8 mouse cellular contexts compared by ENCODE assay signal in the genomic region with DNA sequence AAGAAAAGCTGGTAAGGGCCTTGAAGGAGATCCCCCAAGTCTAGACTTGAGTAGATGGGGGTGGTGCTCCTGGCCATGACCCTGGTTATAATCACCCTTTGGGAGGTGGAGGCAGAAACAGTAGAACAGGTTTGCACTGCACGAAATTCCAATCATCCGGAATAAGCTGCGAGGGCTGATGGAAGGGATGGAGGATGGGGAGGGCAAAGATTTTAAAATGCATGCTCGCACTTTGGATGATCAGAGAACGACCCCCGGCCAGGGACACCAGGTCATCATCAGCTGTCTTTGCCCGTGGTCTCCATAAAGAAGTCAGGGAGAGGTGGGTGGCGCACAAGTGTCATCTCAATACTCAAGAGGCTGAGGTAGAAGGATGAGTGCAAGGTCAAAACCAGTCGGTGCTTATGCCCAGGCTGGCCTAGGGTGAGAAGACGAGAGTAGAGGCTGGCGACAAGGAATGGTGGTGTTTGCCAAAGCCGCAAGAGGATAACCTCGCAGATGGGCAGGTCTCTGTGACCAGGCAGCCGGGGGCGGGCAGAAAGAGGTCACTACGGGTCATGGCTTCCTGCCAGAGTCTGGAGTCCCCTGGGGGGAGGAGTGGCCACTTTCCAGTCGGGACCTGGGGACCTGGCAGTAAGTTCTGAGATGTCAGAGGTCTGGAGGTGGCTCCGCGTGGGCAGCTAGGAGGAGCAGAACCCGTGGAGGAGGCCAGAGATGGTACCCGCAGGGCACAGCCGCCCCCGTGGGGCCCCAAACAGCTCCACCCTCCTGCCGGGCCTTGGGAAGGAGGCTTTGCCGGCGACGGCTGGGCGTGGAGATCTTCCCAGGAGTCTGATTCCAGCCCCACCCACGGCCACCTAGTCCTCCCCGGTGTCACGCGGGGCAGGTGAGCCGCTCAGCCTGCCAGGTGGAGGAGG. TPM values are rescaled to one million over a fixed set of nuclear protein-coding genes. Genes with fewer than 3 reads are reported as not detected.
DNase-seq lines count a peak whose midpoint lies in the region; ATAC-seq and TF ChIP-seq lines count a peak whose summit lies in the region.

No protein-coding gene starts in this region.

- no peaks in the 10 kb centered on the region for H3K27me3 ChIP-seq in intestine, embryonic 15.5 days (replicated peaks)
- no peaks in the 10 kb centered on the region for H3K27me3 ChIP-seq in liver, postnatal 0 days (ENCODE audit: insufficient read depth, low read length)
- no peaks in the 10 kb centered on the region for H3K27me3 ChIP-seq in neural tube, embryonic 15.5 days (replicated peaks)

- H3K9me3 ChIP-seq in intestine, embryonic 15.5 days = no peaks in the 10 kb centered on the region
- no peaks in the 10 kb centered on the region for H3K9me3 ChIP-seq in liver, postnatal 0 days (ENCODE audit: low read length)
- H3K9me3 ChIP-seq in neural tube, embryonic 15.5 days (replicated peaks) = no peaks in the 10 kb centered on the region

- peak overlapping the region; percentile 83 for H3K4me2 ChIP-seq in intestine, embryonic 15.5 days (replicated peaks)
- H3K4me2 ChIP-seq in liver, postnatal 0 days (ENCODE audit: low read depth, low read length) = peak overlapping the region; percentile 89
- peak overlapping the region; percentile 78 for H3K4me2 ChIP-seq in neural tube, embryonic 15.5 days

- peak overlapping the region; percentile 3 for H3K4me3 ChIP-seq in left cerebral cortex, adult 2 months
- peak overlapping the region; percentile 46 for H3K4me3 ChIP-seq in intestine, embryonic 15.5 days (replicated peaks)
- peak overlapping the region; percentile 58 for H3K4me3 ChIP-seq in liver, postnatal 0 days (ENCODE audit: low read depth, low read length)
- H3K4me3 ChIP-seq in neural tube, embryonic 15.5 days (replicated peaks) = peak overlapping the region; percentile 44

- ATAC-seq in intestine, embryonic 15.5 days = peak; percentile 19
- ATAC-seq in liver, postnatal 0 days = peak; percentile 37
- no peak for ATAC-seq in neural tube, embryonic 15.5 days (ENCODE audit: low FRiP score)

- peak overlapping the region; percentile 97 for H3K27ac ChIP-seq in left cerebral cortex, adult 2 months
- peak overlapping the region; percentile 97 for H3K27ac ChIP-seq in intestine, embryonic 15.5 days
- peak overlapping the region; percentile 97 for H3K27ac ChIP-seq in liver, postnatal 0 days (ENCODE audit: low read depth)
- peak overlapping the region; percentile 89 for H3K27ac ChIP-seq in neural tube, embryonic 15.5 days (replicated peaks)

- 1% methylated on average over 33 of the region's 33 CpGs for WGBS in intestine, embryonic 15.5 days
- WGBS in liver, postnatal 0 days (ENCODE audit: insufficient replicate concordance) = 2% methylated on average over 31 of the region's 33 CpGs
- WGBS in neural tube, embryonic 15.5 days = 2% methylated on average over 33 of the region's 33 CpGs

- peak; percentile 14; the same call in 1 of the 2 replicates for TF ChIP-seq EP300 in liver, postnatal 0 days (IDR thresholded peaks at IDR 0.05; ENCODE audit: low read depth)

- H3K36me3 ChIP-seq in intestine, embryonic 15.5 days = peaks cover 18% of the 10 kb centered on the region
- peaks cover 20% of the 10 kb centered on the region for H3K36me3 ChIP-seq in liver, postnatal 0 days (replicated peaks; ENCODE audit: insufficient read depth, low read length)
- peaks cover 21% of the 10 kb centered on the region for H3K36me3 ChIP-seq in neural tube, embryonic 15.5 days

- no peak for DNase-seq in left cerebral cortex, adult 2 months (ENCODE audit: extremely low spot score in 1 of 2, low spot score in 2 of 2)
- no peak for DNase-seq in left cerebral cortex, postnatal 25 days (ENCODE audit: low spot score in 2 of 2)
- DNase-seq in cerebellum, postnatal 25 days = peak; percentile 75 to 80
- peak; percentile 83 for DNase-seq in gastrocnemius, postnatal 25 days
- DNase-seq in liver, postnatal 0 days = peak; percentile 92
- peak; percentile 46 for DNase-seq in urinary bladder, postnatal 10 days (ENCODE audit: low spot score)

- no peak for TF ChIP-seq CTCF in left cerebral cortex, adult 2 months (IDR thresholded peaks at IDR 0.05)
- no peak; the same call in 1 of the 2 replicates for TF ChIP-seq CTCF in liver, postnatal 0 days (IDR thresholded peaks at IDR 0.05; ENCODE audit: low read depth)

- H3K9ac ChIP-seq in intestine, embryonic 15.5 days = peak overlapping the region; percentile 52
- H3K9ac ChIP-seq in liver, postnatal 0 days (replicated peaks) = peak overlapping the region; percentile 75
- H3K9ac ChIP-seq in neural tube, embryonic 15.5 days (replicated peaks) = peak overlapping the region; percentile 36

- intact Hi-C loops in left cerebral cortex, adult 2 months (cut with DNase I) = no loop called here
- intact Hi-C loops in left cerebral cortex, postnatal 25 days (cut with DNase I) = no loop called here

- H3K4me1 ChIP-seq in intestine, embryonic 15.5 days (replicated peaks) = peaks cover 90% of the 10 kb centered on the region
- peaks cover 84% of the 10 kb centered on the region for H3K4me1 ChIP-seq in liver, postnatal 0 days (ENCODE audit: insufficient read depth)
- peaks cover 78% of the 10 kb centered on the region for H3K4me1 ChIP-seq in neural tube, embryonic 15.5 days

RNA-seq across cellular contexts. Expression of a gene that starts 5.1 kb away (rescaled TPM):
- 10 to 100 TPM; 75.8 to 93.0 TPM for total RNA-seq in left cerebral cortex, adult 2 months (2021)
- total RNA-seq in left cerebral cortex, postnatal 25 days (2021) = 10 to 100 TPM; 77.3 to 90.1 TPM
- 10 to 100 TPM; 17.3 to 21.4 TPM for total RNA-seq in gastrocnemius, postnatal 25 days (2021)
- polyA plus RNA-seq in intestine, embryonic 15.5 days (2015; fragmentation: Nextera tagmentation; extraction: Ambion mirVana) = 69.4 and 83.9 TPM in 2 replicates
- polyA plus RNA-seq in liver, postnatal 0 days (2015; fragmentation: Nextera tagmentation; extraction: Ambion mirVana) = 87.0 and 93.3 TPM in 2 replicates
- 284 and 345 TPM in 2 replicates for polyA plus RNA-seq in neural tube, embryonic 15.5 days (2015; fragmentation: Nextera tagmentation; extraction: Ambion mirVana)

RNA-seq across cellular contexts. Expression of a gene that starts 12.0 kb away (rescaled TPM):
- total RNA-seq in left cerebral cortex, adult 2 months (2021) = 1 to 10 TPM; 6.0 to 8.1 TPM
- total RNA-seq in left cerebral cortex, postnatal 25 days (2021) = 1 to 10 TPM; 6.7 to 7.6 TPM
- total RNA-seq in gastrocnemius, postnatal 25 days (2021) = 1 to 10 TPM; 5.1 to 5.9 TPM
- polyA plus RNA-seq in intestine, embryonic 15.5 days (2015; fragmentation: Nextera tagmentation; extraction: Ambion mirVana) = 22.9 and 25.1 TPM in 2 replicates
- polyA plus RNA-seq in liver, postnatal 0 days (2015; fragmentation: Nextera tagmentation; extraction: Ambion mirVana) = 6.7 and 6.8 TPM in 2 replicates
- 13.5 and 14.3 TPM in 2 replicates for polyA plus RNA-seq in neural tube, embryonic 15.5 days (2015; fragmentation: Nextera tagmentation; extraction: Ambion mirVana)

RNA-seq across cellular contexts. Expression of a gene that starts 12.6 kb away (rescaled TPM):
- total RNA-seq in left cerebral cortex, adult 2 months (2021) = 100 to 1,000 TPM in 1 of 2 experiments, 10 to 100 TPM in 1; 80.7 to 127 TPM
- total RNA-seq in left cerebral cortex, postnatal 25 days (2021) = 10 to 100 TPM; 74.3 to 98.7 TPM
- total RNA-seq in gastrocnemius, postnatal 25 days (2021) = 10 to 100 TPM; 33.7 to 34.8 TPM
- polyA plus RNA-seq in intestine, embryonic 15.5 days (2015; fragmentation: Nextera tagmentation; extraction: Ambion mirVana) = 14.1 and 16.1 TPM in 2 replicates
- polyA plus RNA-seq in liver, postnatal 0 days (2015; fragmentation: Nextera tagmentation; extraction: Ambion mirVana) = 3.0 and 4.3 TPM in 2 replicates
- 19.4 and 20.5 TPM in 2 replicates for polyA plus RNA-seq in neural tube, embryonic 15.5 days (2015; fragmentation: Nextera tagmentation; extraction: Ambion mirVana)

RNA-seq across cellular contexts. Expression of a gene that starts 18.6 kb away (rescaled TPM):
- total RNA-seq in left cerebral cortex, adult 2 months (2021) = 1 to 10 TPM; 6.8 to 7.2 TPM
- total RNA-seq in left cerebral cortex, postnatal 25 days (2021) = 1 to 10 TPM; 9.2 to 9.9 TPM
- total RNA-seq in gastrocnemius, postnatal 25 days (2021) = under 1 TPM; 0.26 to 0.54 TPM
- 13.6 and 15.0 TPM in 2 replicates for polyA plus RNA-seq in intestine, embryonic 15.5 days (2015; fragmentation: Nextera tagmentation; extraction: Ambion mirVana)
- 0.15 and 0.18 TPM in 2 replicates for polyA plus RNA-seq in liver, postnatal 0 days (2015; fragmentation: Nextera tagmentation; extraction: Ambion mirVana)
- polyA plus RNA-seq in neural tube, embryonic 15.5 days (2015; fragmentation: Nextera tagmentation; extraction: Ambion mirVana) = 25.9 and 31.2 TPM in 2 replicates

RNA-seq across cellular contexts. Expression of a gene that starts 20.1 kb away (rescaled TPM):
- total RNA-seq in left cerebral cortex, adult 2 months (2021) = 100 to 1,000 TPM; 431 to 456 TPM
- 100 to 1,000 TPM; 487 TPM for total RNA-seq in left cerebral cortex, postnatal 25 days (2021)
- 1 to 10 TPM; 1.2 to 1.6 TPM for total RNA-seq in gastrocnemius, postnatal 25 days (2021)
- polyA plus RNA-seq in intestine, embryonic 15.5 days (2015; fragmentation: Nextera tagmentation; extraction: Ambion mirVana) = 4.8 and 5.1 TPM in 2 replicates
- 0.11 and 0.18 TPM in 2 replicates for polyA plus RNA-seq in liver, postnatal 0 days (2015; fragmentation: Nextera tagmentation; extraction: Ambion mirVana)
- 91.9 and 93.0 TPM in 2 replicates for polyA plus RNA-seq in neural tube, embryonic 15.5 days (2015; fragmentation: Nextera tagmentation; extraction: Ambion mirVana)

Comparison
In these comparisons a context has a peak if more than half of its experiments do, and no peak if none do; other contexts are left out.
1. DNase-seq: peak in cerebellum, postnatal 25 days (2 of 2), gastrocnemius, postnatal 25 days (single experiment), liver, postnatal 0 days (single experiment) and urinary bladder, postnatal 10 days (single experiment); none in left cerebral cortex, adult 2 months (0 of 2) and left cerebral cortex, postnatal 25 days (0 of 2).
2. H3K4me3 ChIP-seq: peak in every context shown above with its lines; median percentile 58 in liver, postnatal 0 days; 46 in intestine, embryonic 15.5 days; 44 in neural tube, embryonic 15.5 days; 3 in left cerebral cortex, adult 2 months.
3. Peak in every context shown above with its lines, with median percentiles within 50 percentile points of each other: H3K27ac ChIP-seq, H3K4me2 ChIP-seq and H3K9ac ChIP-seq.